ENCODE assay signal across 8 mouse cellular contexts in the genomic region with DNA sequence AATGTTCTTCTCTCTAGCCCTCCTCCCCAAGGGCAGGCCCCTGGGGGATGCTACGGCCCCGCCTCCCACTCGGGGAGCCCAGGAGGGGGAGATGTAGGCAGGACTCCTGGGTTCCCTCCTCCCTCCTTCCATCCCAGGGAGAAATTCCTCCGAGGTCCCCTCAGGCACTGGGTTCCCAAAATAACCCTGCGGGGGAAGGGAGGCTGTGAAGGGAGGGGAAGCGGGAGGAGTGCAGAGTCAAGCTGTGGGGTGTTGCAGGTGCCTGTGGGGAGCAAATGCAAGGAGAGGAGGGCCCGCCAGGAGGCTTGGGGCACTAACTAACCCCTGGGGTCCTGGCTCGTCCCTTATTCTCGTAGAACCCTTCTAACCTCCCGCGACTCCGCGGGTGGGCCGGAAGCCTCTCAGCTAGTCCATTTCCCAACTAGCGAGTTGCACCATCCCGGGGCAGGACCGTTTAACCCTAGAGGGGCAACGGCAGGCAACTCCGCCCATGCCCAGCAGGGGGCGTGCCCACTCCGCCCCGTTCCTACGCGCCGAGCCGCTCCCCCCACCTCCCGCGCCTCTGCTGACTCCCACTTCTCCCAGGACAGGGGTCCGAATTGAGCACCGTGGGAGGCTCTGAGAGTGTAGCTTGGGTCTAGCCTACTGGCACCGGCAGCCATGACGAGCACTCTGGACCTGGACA. TPM values are rescaled to one million over a fixed set of nuclear protein-coding genes. Genes with fewer than 3 reads are reported as not detected.
A peak's percentile ranks its signal among the peaks of the same experiment; 100 is the strongest.
DNase-seq lines count a peak whose midpoint lies in the region; ATAC-seq lines count a peak whose summit lies in the region.

No protein-coding gene starts in this region.

- H3K4me1 ChIP-seq in hindbrain, embryonic 14.5 days (replicated peaks; ENCODE audit: control insufficient read depth, insufficient read depth, low read length), result peaks cover 28% of the 10 kb centered on the region
- H3K4me1 ChIP-seq in midbrain, embryonic 16.5 days (ENCODE audit: control insufficient read depth, insufficient read depth, low read length), result peaks cover 34% of the 10 kb centered on the region

- peak overlapping the region; percentile 28; the same call in 1 of the 2 replicates for H3K9ac ChIP-seq in hindbrain, embryonic 14.5 days
- peak overlapping the region; percentile 83 for H3K9ac ChIP-seq in midbrain, embryonic 16.5 days (ENCODE audit: low read depth, low read length)

- under 1% methylated on average over 32 of the region's 32 CpGs for WGBS in hindbrain, embryonic 14.5 days
- 0% methylated on average over 32 of the region's 32 CpGs for WGBS in midbrain, embryonic 16.5 days

- H3K4me2 ChIP-seq in hindbrain, embryonic 14.5 days (replicated peaks), result peak overlapping the region; percentile 99
- peak overlapping the region; percentile 97 for H3K4me2 ChIP-seq in midbrain, embryonic 16.5 days (ENCODE audit: low read length)

- no peak overlapping the region for H3K27ac ChIP-seq in hindbrain, embryonic 14.5 days
- H3K27ac ChIP-seq in midbrain, embryonic 16.5 days (ENCODE audit: low read length), result no peak overlapping the region

- H3K9me3 ChIP-seq in hindbrain, embryonic 14.5 days (ENCODE audit: control insufficient read depth, low read length), result no peaks in the 10 kb centered on the region
- no peaks in the 10 kb centered on the region for H3K9me3 ChIP-seq in midbrain, embryonic 16.5 days (replicated peaks; ENCODE audit: control insufficient read depth, low read length, poor library complexity, severe bottlenecking)

- H3K4me3 ChIP-seq in hindbrain, embryonic 14.5 days (replicated peaks; ENCODE audit: low read length), result peak overlapping the region; percentile 67
- H3K4me3 ChIP-seq in midbrain, embryonic 16.5 days (ENCODE audit: low read depth, low read length), result peak overlapping the region; percentile 65

- H3K27me3 ChIP-seq in hindbrain, embryonic 14.5 days (ENCODE audit: control insufficient read depth, insufficient read depth, low read length), result peaks cover 24% of the 10 kb centered on the region
- peaks cover 2% of the 10 kb centered on the region; the same call in 1 of the 2 replicates for H3K27me3 ChIP-seq in midbrain, embryonic 16.5 days (ENCODE audit: control insufficient read depth, insufficient read depth, low read depth, low read length)
- H3K27me3 ChIP-seq in splenic B cell, adult 2 months (ENCODE audit: control insufficient read depth, insufficient read depth, low read length, poor library complexity, severe bottlenecking), result no peaks in the 10 kb centered on the region

- peak; percentile 42 to 60 for DNase-seq in left cerebral cortex, adult 18-20 months (ENCODE audit: low spot score in 2 of 2)
- DNase-seq in left cerebral cortex, adult 11 months (ENCODE audit: low spot score), result no peak
- peak; percentile 58 to 80 for DNase-seq in cerebellum, postnatal 4 days (ENCODE audit: low spot score in 2 of 2)
- peak; percentile 85 for DNase-seq in gastrocnemius, adult 18-20 months (ENCODE audit: low spot score)
- peak; percentile 57 for DNase-seq in hindbrain, embryonic 14.5 days (ENCODE audit: low spot score)
- peak; percentile 79 for DNase-seq in liver
- peak; percentile 81 for DNase-seq in splenic B cell, adult 2 months (ENCODE audit: low read depth, low spot score)

- H3K36me3 ChIP-seq in hindbrain, embryonic 14.5 days (replicated peaks; ENCODE audit: control insufficient read depth, insufficient read depth), result no peaks in the 10 kb centered on the region
- no peaks in the 10 kb centered on the region for H3K36me3 ChIP-seq in midbrain, embryonic 16.5 days (ENCODE audit: control insufficient read depth, insufficient read depth, low read length)
- peaks cover 16% of the 10 kb centered on the region for H3K36me3 ChIP-seq in splenic B cell, adult 2 months (ENCODE audit: control insufficient read depth, insufficient read depth, low read length, poor library complexity, severe bottlenecking)

- ATAC-seq in hindbrain, embryonic 14.5 days (ENCODE audit: low FRiP score), result peak; percentile 5; the same call in 1 of the 2 replicates
- no peak; the same call in 1 of the 2 replicates for ATAC-seq in midbrain, embryonic 16.5 days

RNA-seq across cellular contexts. Expression of gene Rasgrp2, which starts 2.1 kb away (rescaled TPM):
- total RNA-seq in left cerebral cortex, adult 18-20 months (2021), result 10 to 100 TPM; 68.2 to 84.7 TPM
- total RNA-seq in gastrocnemius, adult 18-20 months (2021), result 10 to 100 TPM in 1 of 2 experiments, 1 to 10 TPM in 1; 8.3 to 18.2 TPM
- 89.2 and 111 TPM in 2 replicates for polyA plus RNA-seq in hindbrain, embryonic 14.5 days (2014; fragmentation: Nextera tagmentation; extraction: Ambion mirVana)
- polyA plus RNA-seq in midbrain, embryonic 16.5 days (2015; fragmentation: Nextera tagmentation; extraction: Ambion mirVana), result 91.4 and 139 TPM in 2 replicates

RNA-seq across cellular contexts. Expression of gene Pygm, which starts 17.1 kb away (rescaled TPM):
- total RNA-seq in left cerebral cortex, adult 18-20 months (2021), result 10 to 100 TPM; 32.6 to 37.9 TPM
- 1,000 to 10,000 TPM; 7,185 to 8,344 TPM for total RNA-seq in gastrocnemius, adult 18-20 months (2021)
- polyA plus RNA-seq in hindbrain, embryonic 14.5 days (2014; fragmentation: Nextera tagmentation; extraction: Ambion mirVana), result 6.2 and 6.8 TPM in 2 replicates
- 7.3 and 7.5 TPM in 2 replicates for polyA plus RNA-seq in midbrain, embryonic 16.5 days (2015; fragmentation: Nextera tagmentation; extraction: Ambion mirVana)

RNA-seq across cellular contexts. Expression of gene Nrxn2, which starts 17.3 kb away (rescaled TPM):
- total RNA-seq in left cerebral cortex, adult 18-20 months (2021), result 100 to 1,000 TPM; 549 to 568 TPM
- total RNA-seq in gastrocnemius, adult 18-20 months (2021), result 1 to 10 TPM; 1.1 to 1.3 TPM
- 60.6 and 66.4 TPM in 2 replicates for polyA plus RNA-seq in hindbrain, embryonic 14.5 days (2014; fragmentation: Nextera tagmentation; extraction: Ambion mirVana)
- polyA plus RNA-seq in midbrain, embryonic 16.5 days (2015; fragmentation: Nextera tagmentation; extraction: Ambion mirVana), result 30.4 and 37.5 TPM in 2 replicates

RNA-seq across cellular contexts. Expression of gene Sf1, which starts 37.8 kb away (rescaled TPM):
- 100 to 1,000 TPM; 188 to 211 TPM for total RNA-seq in left cerebral cortex, adult 18-20 months (2021)
- 10 to 100 TPM; 76.2 to 89.8 TPM for total RNA-seq in gastrocnemius, adult 18-20 months (2021)
- 103 and 112 TPM in 2 replicates for polyA plus RNA-seq in hindbrain, embryonic 14.5 days (2014; fragmentation: Nextera tagmentation; extraction: Ambion mirVana)
- polyA plus RNA-seq in midbrain, embryonic 16.5 days (2015; fragmentation: Nextera tagmentation; extraction: Ambion mirVana), result 95.9 and 99.5 TPM in 2 replicates

Comparison
In these comparisons a context has a peak if more than half of its experiments do, and no peak if none do; other contexts are left out.
1. RNA of gene Pygm, which starts 17.1 kb away (total RNA-seq): 7,185 to 8,344 TPM in gastrocnemius, adult 18-20 months; 32.6 to 37.9 TPM in left cerebral cortex, adult 18-20 months; every median in the first group is over 100 times any median in the second.
2. RNA of gene Nrxn2, which starts 17.3 kb away (total RNA-seq): 549 to 568 TPM in left cerebral cortex, adult 18-20 months; 1.1 to 1.3 TPM in gastrocnemius, adult 18-20 months; every median in the first group is over 100 times any median in the second.